Mouse (Mus musculus) cerebellum, postnatal 10 days (tissue): ENCODE results near the gene Card11.

Experiments used
- DNase-seq, 2 experiments: peaks; one replicate each; pipeline ENCODE4 v3.0.0; 2021; ENCODE audit warnings: mixed read lengths in 2 of 2

The Card11 gene

DNA sequence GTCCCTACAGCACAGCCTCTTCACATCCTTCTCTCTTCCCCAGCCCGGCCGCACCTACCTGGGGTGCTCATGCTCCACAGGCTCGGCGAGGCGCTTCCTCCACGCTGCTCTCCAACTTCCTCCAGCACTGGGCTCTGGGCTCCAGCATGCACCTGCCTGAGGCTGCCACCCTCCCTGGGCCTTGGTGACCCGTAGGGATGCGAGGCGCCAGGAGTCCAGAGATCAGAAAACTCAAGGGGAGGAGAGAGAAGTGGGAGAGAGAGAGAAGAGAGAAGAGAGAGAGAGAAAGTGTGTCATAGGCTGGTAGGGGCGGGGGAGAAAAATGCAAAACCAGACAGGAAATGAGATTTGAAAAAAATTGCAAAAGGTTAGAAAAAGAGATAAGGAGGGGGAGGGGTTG, at the start of gene Card11:
Gene Card11, minus strand, starts transcription at position 234 of the 400 bp plus-strand sequence.
- no peak for DNase-seq

DNA sequence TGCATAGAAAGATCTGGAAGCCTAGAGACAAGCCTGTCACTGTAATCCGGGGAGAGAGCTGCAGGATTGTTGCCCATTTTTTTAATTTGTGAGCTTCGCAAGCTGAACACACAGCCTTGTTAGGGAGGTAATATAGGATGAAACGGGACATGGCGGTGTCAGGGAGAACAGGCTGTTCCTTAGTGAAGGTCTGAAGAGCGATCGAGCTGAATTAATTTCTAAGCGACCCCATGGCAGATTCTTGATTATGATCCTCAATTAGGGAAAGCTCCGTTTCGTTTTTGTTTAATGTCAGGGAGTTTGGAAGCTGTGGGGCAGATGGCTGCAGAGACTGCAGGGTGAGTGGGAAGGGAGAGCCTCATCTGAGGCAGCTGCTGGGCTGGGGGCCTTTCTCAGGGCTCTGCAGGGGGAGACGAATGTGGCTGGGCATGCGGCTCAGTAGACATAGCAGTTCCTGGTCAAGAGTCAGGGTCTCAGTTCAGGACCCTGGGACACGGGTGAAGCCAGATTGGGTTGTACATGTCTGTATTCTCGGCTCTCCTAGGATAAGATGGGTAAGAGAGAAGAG, 47.4 kb upstream of the Card11 start:
- peak; percentile 36 to 46 for DNase-seq

DNA sequence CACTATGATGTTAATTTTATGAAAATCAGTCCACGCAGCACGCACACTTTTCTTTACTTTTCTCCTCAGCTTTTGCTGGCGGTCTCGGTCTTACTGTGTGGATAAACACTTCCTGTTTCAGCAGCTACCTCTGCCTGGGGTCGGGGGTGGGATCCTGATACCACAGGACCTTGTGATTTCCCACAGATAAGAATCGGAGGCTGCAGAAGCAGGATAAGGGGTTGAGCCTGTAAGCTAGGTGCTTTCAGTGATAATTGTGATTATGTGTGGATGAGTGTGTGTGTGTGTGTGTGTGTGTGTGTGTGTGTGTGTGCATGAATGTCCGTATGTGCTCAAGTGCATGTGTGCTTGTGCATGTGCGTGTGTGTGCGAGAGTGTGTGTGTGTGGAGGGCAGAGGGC, 44.6 kb upstream of the Card11 start:
- DNase-seq, result no peak

DNA sequence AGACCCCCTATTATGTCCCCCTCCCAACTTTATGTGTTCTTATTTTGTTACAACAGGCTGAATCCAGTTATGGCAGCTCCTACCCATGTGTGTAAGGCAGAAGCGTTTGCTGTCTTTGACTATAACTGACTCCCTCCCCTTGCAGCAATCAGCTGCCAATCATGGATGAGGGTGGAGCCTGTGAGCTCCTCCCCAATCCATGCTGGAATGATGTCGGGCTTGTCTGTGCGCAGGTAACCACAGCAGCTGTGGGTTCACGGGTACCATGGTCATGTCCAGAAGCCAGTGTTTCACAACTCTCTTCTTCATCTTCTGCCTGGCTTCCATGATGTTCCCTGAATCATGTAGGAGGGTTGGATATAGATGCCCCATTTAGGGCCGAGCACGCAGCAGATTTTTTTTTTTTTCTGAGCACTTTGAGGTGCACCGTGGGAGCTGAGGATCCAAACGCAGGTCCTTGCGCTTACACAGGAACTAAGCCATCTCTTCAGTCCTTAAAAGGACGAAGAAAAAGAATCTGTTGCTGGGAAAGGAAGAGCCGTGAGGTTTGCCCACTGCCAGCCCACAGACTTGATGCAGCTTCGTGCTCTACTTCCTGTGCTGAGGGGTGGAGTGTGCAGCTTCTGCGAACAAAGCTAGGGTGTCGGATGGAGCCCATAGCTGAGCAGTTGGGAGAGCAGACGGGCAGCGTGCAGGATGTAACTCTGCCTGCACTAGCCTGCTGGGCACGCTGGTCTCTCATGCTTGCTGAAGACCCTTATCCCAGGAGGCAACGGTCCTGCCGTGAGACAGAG, 43.5 kb upstream of the Card11 start:
- DNase-seq, result no peak

DNA sequence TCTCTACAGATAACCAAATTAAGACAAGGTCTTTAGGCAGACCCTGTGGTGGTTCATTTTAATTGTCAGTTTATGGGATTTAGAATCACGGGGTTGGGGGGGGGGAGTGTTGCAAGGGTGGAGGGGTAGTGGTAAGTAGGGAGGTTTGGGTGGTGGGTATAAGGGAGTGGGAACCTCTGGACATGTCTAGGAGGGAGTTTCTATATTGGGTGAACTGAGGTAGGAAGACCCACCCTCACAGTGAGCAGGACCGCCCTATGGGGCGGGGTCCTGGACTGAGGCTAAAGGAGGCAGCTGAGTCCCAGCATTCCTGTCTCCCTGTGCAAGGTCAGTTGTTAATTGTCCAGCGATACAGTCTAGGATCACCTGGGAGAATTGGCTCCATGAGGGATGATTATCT, 42.0 kb upstream of the Card11 start:
- no peak for DNase-seq

DNA sequence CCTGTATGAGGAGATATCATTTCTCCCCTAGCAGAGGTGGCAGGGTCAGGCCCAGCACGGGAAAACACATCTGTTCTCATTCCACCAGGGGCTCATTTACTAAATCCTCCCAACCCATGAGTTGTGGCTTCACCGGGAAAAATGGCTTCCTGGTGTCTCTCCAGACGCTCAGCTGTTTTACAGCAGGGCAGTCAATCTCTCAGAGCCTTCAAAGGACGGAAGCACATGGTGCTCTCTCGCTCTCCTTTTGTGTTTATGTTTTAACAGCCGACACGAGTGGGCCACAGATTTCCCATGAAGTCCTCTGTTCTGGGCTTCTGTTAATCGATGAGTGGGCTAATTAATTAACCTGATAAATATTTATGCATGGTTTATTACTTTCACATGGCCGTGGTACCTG, 40.5 kb upstream of the Card11 start:
- DNase-seq, result no peak

DNA sequence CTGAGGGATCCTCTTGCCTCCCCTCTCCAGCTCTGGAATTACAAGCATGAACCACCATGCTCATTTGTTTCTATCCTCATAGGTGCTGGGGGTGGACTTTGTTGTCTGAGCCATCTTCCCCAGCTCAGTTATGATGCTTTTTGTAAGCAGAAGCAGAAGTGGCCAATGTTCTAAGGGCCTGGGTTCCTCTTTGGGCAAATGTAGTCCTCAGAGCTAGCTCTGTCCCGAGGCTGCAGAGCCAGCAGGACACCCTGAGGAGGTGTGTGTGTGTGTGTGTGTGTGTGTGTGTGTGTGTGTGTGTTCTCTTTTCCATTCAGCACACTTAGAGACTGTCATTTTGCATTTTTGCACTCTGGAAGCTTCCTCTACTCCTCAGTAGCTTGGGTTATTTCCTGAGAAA, 38.0 kb upstream of the Card11 start:
- DNase-seq, result no peak

DNA sequence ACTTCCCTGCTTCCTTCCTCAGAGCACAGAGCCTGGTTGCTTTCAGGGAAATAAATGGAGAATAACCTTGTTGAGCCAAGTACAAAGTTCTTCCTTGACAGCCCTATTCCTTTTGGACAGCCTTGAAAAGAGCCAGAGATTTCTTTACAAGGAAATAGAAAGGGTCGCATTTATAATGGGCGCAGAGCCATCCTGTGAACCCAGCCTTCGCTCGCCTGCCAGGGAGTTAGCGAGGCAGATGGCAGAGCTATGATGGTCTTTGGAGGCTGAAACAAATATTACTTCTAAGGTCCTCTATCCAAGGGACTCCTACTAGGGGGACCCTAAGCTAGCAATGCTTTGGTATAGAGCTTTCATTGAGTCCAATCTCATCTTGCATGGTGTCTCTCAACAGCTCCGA, 35.0 kb upstream of the Card11 start:
- peak; percentile 47 to 58 for DNase-seq

DNA sequence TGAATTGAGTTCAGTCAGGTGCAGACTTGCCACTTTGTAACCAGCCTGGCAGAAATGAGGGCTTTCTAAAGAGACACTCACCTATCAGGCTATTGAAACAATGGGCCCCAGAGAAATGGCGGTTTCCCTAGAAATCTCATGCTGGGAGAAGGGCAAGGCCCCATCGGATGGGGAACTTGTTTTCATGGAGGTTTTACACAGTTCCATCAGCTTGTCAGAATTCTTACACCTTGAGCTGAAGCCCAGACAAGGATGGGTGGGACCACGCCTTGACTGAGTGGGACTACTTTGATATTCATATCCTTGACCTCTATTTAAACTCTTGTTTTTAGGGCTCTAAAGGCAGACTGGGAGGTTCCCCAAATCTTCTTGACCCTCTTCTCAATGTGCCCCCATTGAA, 33.9 kb upstream of the Card11 start:
- no peak for DNase-seq

DNA sequence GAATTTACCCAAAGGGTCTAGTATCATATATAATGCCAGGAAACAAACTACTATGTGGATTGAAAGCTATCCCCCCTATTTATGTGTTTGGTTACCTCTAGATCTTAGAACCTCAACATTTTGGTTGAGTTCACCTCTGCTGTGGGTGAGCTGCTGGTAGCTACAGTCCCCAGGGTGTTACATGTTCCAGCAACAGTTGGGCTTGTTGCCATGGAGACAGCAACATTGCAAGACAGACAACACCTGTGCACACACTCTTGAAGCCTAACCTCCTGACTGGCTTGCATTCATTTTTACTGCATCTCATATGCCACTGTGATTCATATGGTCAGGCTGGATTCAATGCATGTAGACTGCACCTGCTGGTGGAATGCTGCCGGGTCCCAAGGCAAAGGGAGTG, 32.6 kb upstream of the Card11 start:
- no peak for DNase-seq

DNA sequence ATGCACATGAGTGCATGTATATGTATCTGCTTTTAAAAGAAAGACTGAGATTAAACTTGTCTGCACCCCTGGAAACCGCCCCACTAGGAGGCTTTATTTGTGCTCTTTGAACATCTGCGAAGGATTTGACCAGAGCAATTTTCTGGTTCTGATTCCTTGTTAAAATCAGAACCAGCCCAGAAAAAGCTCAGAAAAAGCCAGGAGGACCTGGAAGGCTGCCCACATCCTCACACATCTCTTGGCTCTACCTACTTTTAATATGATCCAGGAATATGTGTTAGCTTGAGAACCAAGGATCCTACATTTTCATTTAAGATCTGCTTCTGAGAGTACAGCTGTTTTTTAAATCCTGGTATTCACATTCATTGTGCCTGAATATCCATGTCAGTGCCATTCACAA, 29.0 kb upstream of the Card11 start:
- no peak for DNase-seq

DNA sequence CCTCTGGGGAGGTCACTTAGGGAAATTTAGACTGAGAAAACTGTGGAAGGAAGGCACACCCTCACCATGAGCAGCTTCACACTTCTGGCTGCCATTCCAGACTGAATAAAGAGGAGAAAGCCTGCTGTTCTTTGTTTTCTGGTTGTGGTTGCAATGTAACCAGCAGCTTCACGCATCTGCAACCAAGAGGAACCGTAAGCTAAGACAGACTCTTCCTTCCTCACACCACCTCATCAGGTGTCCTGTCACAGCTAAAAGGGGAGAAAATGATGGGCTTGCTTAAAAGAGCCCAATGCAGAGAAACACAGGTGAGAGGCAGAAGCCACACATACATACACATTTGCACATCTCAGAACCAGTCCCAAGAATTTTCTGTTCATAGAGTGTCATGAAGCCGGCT, 25.3 kb upstream of the Card11 start:
- DNase-seq, result no peak

DNA sequence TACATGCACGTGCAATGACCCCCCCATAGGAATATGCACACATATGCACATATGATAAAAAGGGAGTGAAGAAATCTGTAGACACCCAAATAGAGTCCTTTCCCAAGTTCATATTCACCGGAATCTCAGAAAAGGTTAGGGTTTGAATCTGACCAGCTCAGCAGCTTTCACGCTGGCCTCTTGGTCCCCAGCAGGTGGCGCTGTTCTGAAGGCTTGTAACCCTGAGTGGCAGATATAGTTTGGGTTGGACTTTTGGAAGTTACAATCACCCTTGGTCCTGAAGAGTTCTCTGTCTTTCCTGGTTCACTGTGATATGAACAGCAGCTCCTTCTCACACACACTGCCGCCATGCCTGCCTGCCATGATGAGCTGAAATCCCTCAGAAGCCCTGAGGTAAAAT, 24.1 kb upstream of the Card11 start:
- peak; percentile 38 to 42 for DNase-seq

DNA sequence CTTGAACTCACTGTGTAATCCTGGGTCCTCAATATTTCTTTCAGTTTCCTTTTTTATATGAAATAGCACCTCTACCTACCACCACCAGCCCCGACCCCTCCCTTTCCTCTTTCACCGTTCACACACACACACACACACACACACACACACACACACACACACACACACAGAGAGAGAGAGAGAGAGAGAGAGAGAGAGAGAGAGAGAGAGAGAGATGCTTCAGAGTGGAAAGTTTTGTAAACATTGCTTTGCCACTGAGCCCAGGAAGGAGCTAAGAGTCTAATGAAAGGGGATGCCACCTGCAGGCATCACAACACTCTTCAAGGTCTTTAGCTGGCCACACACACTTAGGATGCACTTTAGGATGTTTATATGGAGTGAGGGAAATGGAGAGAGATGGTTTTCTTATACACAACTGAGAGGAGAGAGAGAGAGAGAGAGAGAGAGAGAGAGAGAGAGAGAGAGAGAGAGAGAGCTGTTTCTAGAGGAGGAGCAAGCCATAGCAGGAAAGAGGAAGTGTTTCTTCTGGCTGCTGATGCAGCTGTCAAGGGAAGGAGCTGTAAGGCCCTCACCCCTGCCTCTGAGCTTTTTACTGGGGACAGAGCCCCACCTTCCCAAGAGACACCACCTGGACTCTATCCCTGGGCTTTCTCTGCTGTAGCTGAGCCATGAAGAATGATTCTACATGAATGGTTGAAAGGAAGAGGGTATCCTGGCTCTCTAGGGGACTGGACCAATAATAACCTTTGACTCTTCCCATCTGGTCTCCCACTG, 17.7 kb upstream of the Card11 start:
- DNase-seq, result no peak

DNA sequence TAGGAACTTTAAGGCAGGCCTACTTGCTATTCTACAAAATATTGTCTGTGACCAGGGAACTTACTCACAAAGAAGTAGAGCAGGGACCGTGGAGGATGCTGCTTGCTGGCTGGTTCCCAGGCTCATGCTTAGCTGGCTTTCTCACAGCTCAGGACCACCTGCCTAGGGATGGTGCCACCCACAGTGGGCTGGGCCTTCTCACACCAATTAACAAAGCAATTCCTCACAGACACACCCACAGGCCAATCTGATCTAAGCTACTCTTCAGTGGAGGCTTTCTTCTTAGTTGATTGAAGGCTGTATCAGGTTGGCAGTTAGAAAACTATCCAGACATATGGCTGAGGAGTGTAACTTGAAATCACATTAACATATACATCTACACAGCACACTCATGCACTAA, 15.7 kb upstream of the Card11 start:
- no peak for DNase-seq

DNA sequence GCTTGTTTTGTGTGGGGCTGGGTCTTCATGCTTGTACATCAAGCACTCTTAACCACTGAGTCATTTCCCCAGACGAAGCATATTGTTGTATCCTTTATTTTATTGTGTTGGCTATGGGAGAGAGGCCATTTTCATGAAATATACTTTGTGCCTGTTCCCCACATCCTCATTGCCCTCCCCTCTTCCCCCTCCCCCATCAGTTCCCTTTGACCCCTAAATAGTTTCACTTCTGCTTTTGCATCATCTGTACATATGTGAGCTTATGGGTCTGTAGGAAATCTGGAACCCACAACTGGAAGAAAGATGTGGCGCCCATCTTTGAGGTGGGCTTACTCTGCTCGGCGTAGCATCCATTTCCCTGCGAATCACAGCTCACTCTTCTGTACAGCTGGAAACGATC, 13.8 kb upstream of the Card11 start:
- DNase-seq, result no peak

DNA sequence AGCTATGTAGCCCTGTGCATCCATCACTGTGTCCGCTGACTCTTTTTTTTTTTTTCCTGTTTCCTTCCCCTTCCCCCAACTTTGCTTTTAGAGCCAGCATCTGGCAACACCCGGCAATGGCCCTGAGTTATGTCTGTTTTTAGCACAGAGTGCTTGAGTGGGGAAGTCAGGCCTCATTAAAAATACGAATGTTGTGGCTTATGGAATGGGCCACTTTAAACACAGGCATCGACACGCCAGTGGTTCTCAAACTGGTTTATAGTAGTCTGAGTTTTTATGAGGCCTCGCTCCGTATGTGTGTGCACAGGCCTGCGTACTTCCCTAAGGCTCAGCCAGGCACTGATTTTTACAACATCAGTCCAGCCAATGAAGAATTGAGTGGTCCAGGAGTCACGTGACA, 13.1 kb upstream of the Card11 start:
- DNase-seq, result no peak

DNA sequence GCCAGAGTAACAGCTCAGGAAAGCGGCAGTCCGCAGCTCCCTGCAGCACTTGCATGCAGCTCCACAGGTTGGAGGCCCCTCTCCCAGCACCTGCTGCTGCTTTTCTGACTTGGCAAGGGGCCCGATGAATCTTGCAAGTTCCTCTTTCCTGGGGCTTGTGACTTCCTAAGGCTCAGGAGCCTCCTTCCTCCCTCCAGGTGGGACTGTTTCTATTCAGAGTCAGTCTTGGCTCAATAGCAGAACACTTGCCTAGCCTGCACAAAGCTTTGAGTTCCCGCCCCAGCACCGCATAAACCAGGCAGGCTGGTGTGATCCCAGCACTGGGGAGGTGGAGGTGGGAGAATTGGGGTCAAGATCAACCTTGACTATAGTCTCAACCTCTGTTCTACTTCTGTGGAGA, 5.1 kb upstream of the Card11 start:
- peak in 1 of 2 experiments; percentile 21 for DNase-seq

DNA sequence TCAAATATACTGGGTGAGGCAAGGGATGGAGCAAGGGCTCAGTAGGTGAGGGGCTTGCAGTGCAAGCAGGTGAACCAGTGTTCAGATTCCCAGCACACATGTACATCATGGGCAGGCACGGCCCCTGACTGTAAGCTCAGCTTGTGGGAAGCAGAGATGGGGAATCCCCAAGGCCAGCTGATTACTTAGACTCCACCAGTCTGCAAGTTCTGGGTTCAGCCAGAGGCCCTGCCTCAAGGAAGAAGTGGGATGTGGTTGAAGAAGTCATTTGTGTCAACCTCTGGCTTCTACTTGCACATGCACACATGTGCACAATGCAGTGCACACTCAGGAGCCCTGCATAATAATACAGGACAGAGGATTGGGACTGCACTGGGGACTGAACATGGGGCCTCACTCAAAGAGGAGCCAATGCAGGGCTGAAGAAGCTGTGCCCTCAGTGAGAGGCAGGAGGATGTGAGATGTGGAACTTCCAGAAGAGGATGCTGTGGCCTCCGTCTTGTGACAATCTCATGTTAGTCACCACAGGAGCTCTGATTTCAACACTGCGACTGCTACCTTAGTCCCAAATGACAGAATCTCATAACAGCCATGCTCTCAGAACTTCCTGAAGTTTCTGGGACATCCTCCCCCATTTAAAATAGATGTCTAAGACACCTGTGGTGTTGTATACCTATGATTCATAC, 3.8 kb upstream of the Card11 start:
- no peak for DNase-seq

DNA sequence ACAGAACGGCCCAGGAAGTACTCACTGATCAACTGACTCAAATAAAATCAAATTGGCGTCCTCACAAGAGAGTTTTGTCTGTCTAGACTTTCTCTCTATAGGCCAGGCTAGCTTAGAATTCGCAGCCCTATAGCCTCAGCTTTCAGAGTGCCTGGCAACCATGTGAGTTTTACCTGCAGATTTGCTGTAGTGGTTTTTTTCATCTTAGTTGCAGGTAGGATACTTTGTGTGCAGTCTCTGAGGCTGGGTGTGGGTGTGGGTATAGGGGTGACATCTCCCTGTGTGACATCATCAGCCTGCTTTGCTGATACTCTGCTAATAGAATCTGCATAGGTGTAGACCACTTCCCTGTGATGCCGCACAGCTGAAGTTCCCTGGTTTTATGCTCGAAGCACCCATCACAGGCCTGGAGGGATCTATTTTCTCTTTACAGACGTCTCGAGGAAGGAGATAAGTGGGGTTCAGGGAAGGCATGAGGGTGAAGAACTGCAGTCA, 1.2 kb downstream of the Card11 start:
- no peak for DNase-seq

DNA sequence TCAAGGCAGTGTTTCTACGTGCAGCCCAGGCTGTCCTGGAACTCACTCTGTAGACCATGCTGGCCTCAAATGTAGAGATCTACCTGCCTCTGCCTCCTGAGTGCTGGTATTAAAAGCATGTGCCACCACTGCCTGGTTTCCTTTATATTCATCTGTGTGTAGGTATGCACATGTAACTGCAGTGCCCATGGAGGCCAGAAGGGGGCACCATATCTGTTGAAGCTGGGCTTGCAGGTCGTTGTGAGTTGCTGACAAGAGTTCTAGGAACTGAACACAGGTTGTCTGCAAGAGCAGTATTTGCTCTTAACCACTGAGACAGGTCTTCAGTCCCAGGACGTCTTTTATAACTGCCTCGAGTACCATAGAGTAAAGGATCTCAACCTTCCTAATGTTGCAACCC, 2.6 kb downstream of the Card11 start:
- DNase-seq, result peak; percentile 11 to 20

DNA sequence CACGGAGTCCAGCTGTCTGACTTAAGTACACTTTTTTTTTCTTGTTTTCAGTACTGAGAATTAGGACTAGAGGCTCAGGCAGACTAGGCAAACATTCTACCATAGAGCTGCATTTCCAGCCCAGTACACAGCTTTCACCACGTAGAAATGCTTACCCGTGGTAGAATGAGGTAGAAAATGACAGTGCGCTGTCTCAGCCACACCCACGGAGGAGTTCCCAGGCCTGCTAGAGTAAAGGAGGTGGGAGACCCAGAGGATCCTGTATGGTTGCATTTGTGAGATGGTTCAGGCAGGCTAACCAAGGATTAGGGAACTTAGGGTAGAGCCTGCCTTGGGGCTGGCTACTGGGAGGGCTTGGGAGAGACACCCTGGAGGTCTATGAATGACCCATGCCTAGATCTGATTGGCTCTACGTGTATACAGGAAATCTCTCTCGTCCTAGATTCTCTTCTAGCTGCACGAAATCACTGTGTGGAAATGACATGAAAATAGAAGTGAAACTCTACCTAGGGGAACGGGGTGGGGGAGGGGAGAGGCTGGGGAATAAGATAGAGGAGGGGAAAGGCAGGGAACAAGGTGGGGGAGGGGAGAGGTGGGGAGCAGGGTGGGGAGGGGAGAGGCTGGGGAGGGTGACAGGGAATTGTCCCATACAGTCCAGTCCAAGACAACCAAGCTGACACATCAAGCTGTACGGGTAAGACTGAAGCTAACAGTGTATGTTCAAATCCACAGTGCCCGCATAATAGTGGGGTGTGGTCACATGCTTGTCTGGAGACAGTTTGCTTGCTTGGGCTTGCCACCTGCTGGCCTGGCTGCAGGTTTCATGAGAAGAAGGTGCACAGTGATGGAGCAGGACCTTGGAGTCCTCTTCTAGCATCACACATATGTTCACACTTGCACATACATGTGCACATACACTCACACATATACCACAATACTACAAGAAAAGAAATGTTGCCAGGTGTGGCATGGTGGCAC, 8.0 kb downstream of the Card11 start:
- DNase-seq, result no peak
